ENCODE assay signal across 11 mouse cellular contexts in genomic region chr7:102636665-102637064, GRCm38 (mm10). TPM values are rescaled to one million over a fixed set of nuclear protein-coding genes. Genes with fewer than 3 reads are reported as not detected.
DNase-seq lines count a peak whose midpoint lies in the region; ATAC-seq and TF ChIP-seq lines count a peak whose summit lies in the region.
"Had no signal": no experiment of that assay in that cellular context is flagged by ENCODE, and none has a peak within 500 bp of the region (broad histone marks: within the 10 kb centered on the region; RNA-seq: fewer than 3 reads in every experiment).

No protein-coding gene starts in this region.

- no peak overlapping the region for H3K27ac ChIP-seq in heart, adult 2 months
- H3K27ac ChIP-seq in heart, embryonic 11.5 days (ENCODE audit: low read depth, low read length): no peak overlapping the region
- no peak overlapping the region for H3K27ac ChIP-seq in layer of hippocampus, adult 2 months

- no peaks in the 10 kb centered on the region; the same call in 1 of the 2 replicates for H3K4me1 ChIP-seq in heart, adult 2 months (ENCODE audit: control insufficient read depth, insufficient read depth, low read length)
- H3K4me1 ChIP-seq in heart, embryonic 11.5 days (ENCODE audit: control insufficient read depth, insufficient read depth, low read length): no peaks in the 10 kb centered on the region

- no peaks in the 10 kb centered on the region for H3K9me3 ChIP-seq in heart, embryonic 11.5 days (replicated peaks; ENCODE audit: control insufficient read depth, low read length)

- no peaks in the 10 kb centered on the region for H3K79me2 ChIP-seq in heart, adult 2 months (replicated peaks; ENCODE audit: control insufficient read depth, insufficient read depth, low read length)

- no peak for DNase-seq in heart, adult 2 months
- peak; percentile 56 for DNase-seq in 3T3-L1 (ENCODE audit: low read depth, low spot score)
- DNase-seq in NIH3T3 (ENCODE audit: low read depth): peak; percentile 70
- DNase-seq in embryo, embryonic 10 days (ENCODE audit: low spot score): peak; percentile 50
- peak in 1 of 2 experiments; percentile 30 for DNase-seq in layer of hippocampus, adult 2 months (ENCODE audit: low spot score in 2 of 2)

- no peaks in the 10 kb centered on the region for H3K27me3 ChIP-seq in heart, adult 2 months (ENCODE audit: control insufficient read depth, insufficient read depth, low read length)
- no peaks in the 10 kb centered on the region for H3K27me3 ChIP-seq in heart, embryonic 11.5 days (ENCODE audit: control insufficient read depth, insufficient read depth, low read length)

- TF ChIP-seq EP300 in heart, adult 2 months (IDR thresholded peaks at IDR 0.05; ENCODE audit: insufficient read depth, low read depth, low read length): no peak

- H3K9ac ChIP-seq in heart, adult 2 months (ENCODE audit: low read depth, low read length): no peak overlapping the region
- no peak overlapping the region for H3K9ac ChIP-seq in heart, embryonic 11.5 days (ENCODE audit: low read depth, low read length)

- peak; percentile 76 for TF ChIP-seq CTCF in heart, adult 2 months (IDR thresholded peaks at IDR 0.05)
- peak; percentile 77 for TF ChIP-seq CTCF in layer of hippocampus, adult 2 months (conservative IDR thresholded peaks at IDR 0.05)

- no peaks in the 10 kb centered on the region for H3K36me3 ChIP-seq in heart, adult 2 months (ENCODE audit: control insufficient read depth, insufficient read depth, low read length)
- no peaks in the 10 kb centered on the region for H3K36me3 ChIP-seq in heart, embryonic 11.5 days (ENCODE audit: control insufficient read depth, insufficient read depth, low read length)

- intact Hi-C loops in heart, adult 2 months (cut with DNase I): no loop called here

- H3K4me2 ChIP-seq in heart, embryonic 11.5 days: no peak overlapping the region

- no peak overlapping the region for H3K4me3 ChIP-seq in heart, adult 2 months
- H3K4me3 ChIP-seq in heart, embryonic 11.5 days (ENCODE audit: low read depth, low read length): no peak overlapping the region
- H3K4me3 ChIP-seq in layer of hippocampus, adult 2 months: no peak overlapping the region

- no peak for ATAC-seq in heart, embryonic 11.5 days (replicated peaks; ENCODE audit: insufficient number of reproducible peaks, low FRiP score, low TSS enrichment)
- ATAC-seq in neutrophil, adult 5-6 weeks (ENCODE audit: extremely low read depth, insufficient number of reproducible peaks, low FRiP score, poor library complexity, severe bottlenecking): peak; percentile 58; the same call in 1 of the 2 replicates
- ATAC-seq in erythroid progenitor cell, adult 5-6 weeks (replicated peaks; ENCODE audit: low FRiP score, poor library complexity, severe bottlenecking): no peak

- 30% methylated on average over 3 of the region's 3 CpGs for WGBS in heart, adult 2 months
- 34% methylated on average over 3 of the region's 3 CpGs for WGBS in heart, embryonic 11.5 days (ENCODE audit: insufficient replicate concordance)

- no peak for TF ChIP-seq POLR2A in heart, adult 2 months (IDR thresholded peaks at IDR 0.05; ENCODE audit: insufficient read depth, low read depth, low read length)

RNA-seq across cellular contexts. Expression of gene Olfr554, which starts 1.6 kb away (rescaled TPM):
- total RNA-seq in heart, adult 2 months (2021): not detected
- not detected in 2 replicates for polyA plus RNA-seq in heart, adult 2 months (2012; rRNA removed)
- polyA plus RNA-seq in heart, embryonic 11.5 days (2014; fragmentation: Nextera tagmentation; extraction: Ambion mirVana): not detected in 2 replicates
- total RNA-seq in layer of hippocampus, adult 2 months (2021): not detected
- 0.47 TPM in 1 of 2 replicates, not detected in the other for total RNA-seq in neutrophil, adult 5-6 weeks (2017)
- total RNA-seq in erythroid progenitor cell, adult 5-6 weeks (2015; ENCODE audit: low replicate concordance): not detected in 2 replicates
- total RNA-seq in erythroid progenitor cell, adult 5-6 weeks (2017; ENCODE audit: low replicate concordance): not detected in 2 replicates
- total RNA-seq: layer of hippocampus, postnatal 36 days had no signal
- polyA plus RNA-seq: cerebellum, adult 2 months; neural tube, embryonic 14.5 days had no signal

RNA-seq across cellular contexts. Expression of gene Olfr553, which starts 18.6 kb away (rescaled TPM):
- not detected for total RNA-seq in heart, adult 2 months (2021)
- not detected in 2 replicates for polyA plus RNA-seq in heart, adult 2 months (2012; rRNA removed)
- not detected in 2 replicates for polyA plus RNA-seq in heart, embryonic 11.5 days (2014; fragmentation: Nextera tagmentation; extraction: Ambion mirVana)
- total RNA-seq in layer of hippocampus, adult 2 months (2021): not detected
- total RNA-seq in neutrophil, adult 5-6 weeks (2017): not detected in 2 replicates
- not detected in 2 replicates for total RNA-seq in erythroid progenitor cell, adult 5-6 weeks (2015; ENCODE audit: low replicate concordance)
- not detected in 2 replicates for total RNA-seq in erythroid progenitor cell, adult 5-6 weeks (2017; ENCODE audit: low replicate concordance)
- total RNA-seq: layer of hippocampus, postnatal 36 days had no signal
- polyA plus RNA-seq: cerebellum, adult 2 months; neural tube, embryonic 14.5 days had no signal

RNA-seq across cellular contexts. Expression of gene Olfr555, which starts 22.0 kb away (rescaled TPM):
- total RNA-seq in heart, adult 2 months (2021): not detected
- not detected in 2 replicates for polyA plus RNA-seq in heart, adult 2 months (2012; rRNA removed)
- not detected in 2 replicates for polyA plus RNA-seq in heart, embryonic 11.5 days (2014; fragmentation: Nextera tagmentation; extraction: Ambion mirVana)
- total RNA-seq in layer of hippocampus, adult 2 months (2021): not detected
- not detected in 2 replicates for total RNA-seq in neutrophil, adult 5-6 weeks (2017)
- total RNA-seq in erythroid progenitor cell, adult 5-6 weeks (2015; ENCODE audit: low replicate concordance): not detected in 2 replicates
- not detected in 2 replicates for total RNA-seq in erythroid progenitor cell, adult 5-6 weeks (2017; ENCODE audit: low replicate concordance)
- total RNA-seq: layer of hippocampus, postnatal 36 days had no signal
- polyA plus RNA-seq: cerebellum, adult 2 months; neural tube, embryonic 14.5 days had no signal

RNA-seq across cellular contexts. Expression of gene Olfr556, which starts 28.0 kb away (rescaled TPM):
- not detected for total RNA-seq in heart, adult 2 months (2021)
- not detected in 2 replicates for polyA plus RNA-seq in heart, adult 2 months (2012; rRNA removed)
- not detected in 2 replicates for polyA plus RNA-seq in heart, embryonic 11.5 days (2014; fragmentation: Nextera tagmentation; extraction: Ambion mirVana)
- total RNA-seq in layer of hippocampus, adult 2 months (2021): not detected
- not detected in 2 replicates for total RNA-seq in neutrophil, adult 5-6 weeks (2017)
- total RNA-seq in erythroid progenitor cell, adult 5-6 weeks (2015; ENCODE audit: low replicate concordance): not detected in 2 replicates
- not detected in 2 replicates for total RNA-seq in erythroid progenitor cell, adult 5-6 weeks (2017; ENCODE audit: low replicate concordance)
- polyA plus RNA-seq: cerebellum, adult 2 months; neural tube, embryonic 14.5 days had no signal

RNA-seq across cellular contexts. Expression of gene Olfr552, which starts 39.1 kb away (rescaled TPM):
- under 1 TPM; 0.13 to 0.20 TPM for total RNA-seq in heart, adult 2 months (2021)
- not detected in 2 replicates for polyA plus RNA-seq in heart, adult 2 months (2012; rRNA removed)
- not detected in 2 replicates for polyA plus RNA-seq in heart, embryonic 11.5 days (2014; fragmentation: Nextera tagmentation; extraction: Ambion mirVana)
- under 1 TPM; 0.15 to 0.28 TPM for total RNA-seq in layer of hippocampus, adult 2 months (2021)
- total RNA-seq in neutrophil, adult 5-6 weeks (2017): not detected in 2 replicates
- total RNA-seq in erythroid progenitor cell, adult 5-6 weeks (2015; ENCODE audit: low replicate concordance): not detected in 2 replicates
- not detected in 2 replicates for total RNA-seq in erythroid progenitor cell, adult 5-6 weeks (2017; ENCODE audit: low replicate concordance)
- polyA plus RNA-seq: cerebellum, adult 2 months; neural tube, embryonic 14.5 days had no signal

Comparison
In these comparisons a context has a peak if more than half of its experiments do, and no peak if none do; other contexts are left out.
1. DNase-seq: peak in 3T3-L1 (single experiment), NIH3T3 (single experiment) and embryo, embryonic 10 days (single experiment); none in heart, adult 2 months (0 of 2).